Mouse (Mus musculus): ENCODE data around the gene Grm4.

DNA sequence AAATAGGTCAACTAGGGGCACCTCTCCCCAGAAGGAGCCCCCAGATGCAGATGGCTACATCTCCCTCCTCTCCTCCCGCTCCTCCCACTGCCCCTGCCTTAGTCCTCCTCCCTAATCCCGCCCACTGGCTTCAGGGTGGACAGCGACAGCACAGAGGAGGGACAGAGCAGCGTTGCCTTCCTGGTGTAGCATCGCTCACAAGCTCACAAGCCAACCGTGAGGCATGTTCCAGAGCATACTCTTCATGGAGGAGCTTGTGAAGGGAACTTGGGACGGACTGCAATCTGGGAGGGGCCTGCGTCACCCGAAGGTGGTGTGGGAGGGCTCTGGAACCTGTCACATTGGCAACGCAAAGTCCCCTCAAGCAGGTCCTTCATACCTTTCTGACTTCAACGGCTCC, 14.8 kb downstream of the Grm4 start:
- no peak for TF ChIP-seq CTCF (IDR thresholded peaks at IDR 0.05; ENCODE audit: borderline replicate concordance, insufficient read depth, low read depth, low read length)
- TF ChIP-seq POLR2A (IDR thresholded peaks at IDR 0.05; ENCODE audit: borderline replicate concordance, insufficient read depth, low read length), result peak; percentile 89
